Mouse (Mus musculus) stomach, postnatal 0 days (tissue): ENCODE results near the gene Gramd1b. TPM values are rescaled to one million over a fixed set of nuclear protein-coding genes. Genes with fewer than 3 reads are reported as not detected.

ENCODE experiments used
- ATAC-seq: fragments of 200-750 bp; cut with Nextera tagmentation; 2 replicates; pipeline ENCODE4 v1.8.0; 2017; ENCODE audit not compliant: low FRiP score, low TSS enrichment
- DNase-seq: peaks from one replicate; pipeline ENCODE4 v3.0.0-alpha.2; 2016; ENCODE audit warnings: low spot score
- H3K27ac ChIP-seq: fragments of 300-500 bp; sonication (generic); replicated peaks from 2 replicates; pipeline ENCODE4 v1.5.1; 2014; ENCODE audit warnings: mild to moderate bottlenecking, control low read depth
- H3K27me3 ChIP-seq: fragments of 300-500 bp; sonication (generic); 2 replicates; pipeline ENCODE4 v1.6.1; 2014; ENCODE audit warnings: low read length; ENCODE audit not compliant: control insufficient read depth, insufficient read depth
- H3K36me3 ChIP-seq: fragments of 300-500 bp; sonication (generic); 2 replicates; pipeline ENCODE4 v1.6.1; 2014; ENCODE audit warnings: low read length, mixed read lengths; ENCODE audit not compliant: control insufficient read depth, insufficient read depth
- H3K4me1 ChIP-seq: fragments of 300-500 bp; sonication (generic); replicated peaks from 2 replicates; pipeline ENCODE4 v1.6.1; 2014; ENCODE audit warnings: antibody characterized with exemption; ENCODE audit not compliant: control insufficient read depth, insufficient read depth
- H3K4me2 ChIP-seq: fragments of 300-500 bp; sonication (generic); replicated peaks from 2 replicates; pipeline ENCODE4 v1.6.1; 2014; ENCODE audit warnings: low read depth, mild to moderate bottlenecking, control low read depth, moderate library complexity
- H3K4me3 ChIP-seq: fragments of 300-500 bp; sonication (generic); 2 replicates; pipeline ENCODE4 v1.5.1; 2014; ENCODE audit warnings: low read depth, low read length, control low read depth
- H3K9ac ChIP-seq: fragments of 300-500 bp; sonication (generic); 2 replicates; pipeline ENCODE4 v1.6.1; 2014; ENCODE audit warnings: mild to moderate bottlenecking, low read length, control low read depth, mixed read lengths
- H3K9me3 ChIP-seq: fragments of 300-500 bp; sonication (generic); 2 replicates; pipeline ENCODE4 v1.6.1; 2016; ENCODE audit warnings: low read length; ENCODE audit not compliant: control insufficient read depth
- CTCF ChIP-seq: IDR thresholded peaks from 2 replicates; pipeline ENCODE4 v1.5.1; 2016; ENCODE audit warnings: antibody characterized with exemption, low read depth, mild to moderate bottlenecking, moderate library complexity
- EP300 ChIP-seq: optimal IDR thresholded peaks from 2 replicates; pipeline ENCODE3; 2016; ENCODE audit warnings: antibody characterized with exemption
- WGBS: fragments of 180-500 bp; shearing (Covaris S2); extraction: QIAGEN DNeasy Blood & Tissue Kit; methylation state at CpG from one replicate; pipeline ENCODE4 v1.1.7; 2014; 5-methylcytosine and 5-hydroxymethylcytosine counted together
- polyA plus RNA-seq: library from polyadenylated mRNA; unstranded; fragments of >200 nt; fragmentation: Nextera tagmentation; extraction: Ambion mirVana; gene quantifications from 2 replicates; pipeline ENCODE4 v1.2.1, GENCODE M21; 2015

Gene Gramd1b
- polyA plus RNA-seq, 1 experiment from 2014 or later = 1.8 TPM

DNA sequence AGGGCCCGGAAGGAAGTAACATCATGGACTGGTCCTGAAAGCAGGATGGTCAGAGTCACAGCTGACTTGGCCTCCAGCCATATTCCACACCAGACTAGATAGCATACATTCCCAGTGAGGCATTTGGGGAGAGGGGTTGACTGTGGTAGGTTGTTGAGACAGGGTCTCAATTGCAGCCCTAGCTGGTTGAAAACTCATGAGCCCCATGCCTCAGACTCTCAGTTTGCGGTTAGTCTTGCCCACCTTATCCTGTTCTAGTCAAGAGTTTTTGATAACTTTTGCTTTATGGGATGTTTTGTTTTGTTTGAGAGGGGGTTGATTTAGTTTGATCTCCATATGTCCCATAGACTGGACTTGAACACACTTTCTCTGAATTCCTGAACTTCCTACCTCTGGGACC is 103.5 kb downstream of the Gramd1b start:
- no peak for TF ChIP-seq EP300
- no peak for TF ChIP-seq CTCF
- Histone ChIP-seq H3K27ac (no peak overlapping the region), H3K9me3 (no peaks in the 10 kb centered on the region), H3K4me1 (no peaks in the 10 kb centered on the region), H3K9ac (no peak overlapping the region), H3K4me2 (no peak overlapping the region), H3K27me3 (no peaks in the 10 kb centered on the region), H3K36me3 (no peaks in the 10 kb centered on the region), H3K4me3 (no peak overlapping the region)
- 91% methylated on average over 2 of the region's 2 CpGs for WGBS
- no peak for DNase-seq
- no peak for ATAC-seq

DNA sequence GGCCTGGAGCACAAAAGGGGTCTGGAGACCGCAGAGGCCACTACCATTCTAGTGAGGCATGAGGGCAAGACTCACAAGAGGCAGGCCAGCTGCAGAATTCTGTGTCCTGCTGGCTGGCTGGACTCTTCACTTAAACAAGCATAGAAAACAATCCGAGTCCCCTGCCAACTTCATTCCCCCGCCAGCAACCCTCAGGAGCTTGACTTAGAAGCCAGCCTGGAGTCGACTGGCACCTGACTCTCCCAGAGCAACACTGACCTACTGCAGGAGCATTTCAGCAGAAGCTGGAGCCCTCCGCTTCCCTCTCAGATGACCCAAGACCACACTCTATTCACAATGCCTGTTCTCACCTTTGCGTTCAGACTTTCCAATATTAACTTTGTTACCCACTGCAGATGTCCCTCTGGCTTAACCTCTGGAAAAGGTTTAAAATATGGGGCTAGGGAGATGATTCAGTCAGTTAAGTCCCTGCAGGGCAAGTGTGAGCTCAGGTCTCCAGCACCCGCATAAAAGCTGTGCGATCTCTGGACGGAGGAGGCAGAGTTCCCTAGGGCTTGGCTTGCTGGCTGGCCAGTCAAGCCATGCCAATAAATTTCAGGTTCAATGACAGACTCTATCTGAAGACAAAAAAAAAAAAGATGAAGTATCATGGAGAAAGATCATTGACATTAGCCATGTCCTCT is 104.8 kb downstream of the Gramd1b start:
- Histone ChIP-seq H3K4me2 (no peak overlapping the region), H3K4me3 (no peak overlapping the region), H3K9ac (no peak overlapping the region), H3K9me3 (no peaks in the 10 kb centered on the region), H3K27ac (no peak overlapping the region), H3K4me1 (no peaks in the 10 kb centered on the region), H3K36me3 (no peaks in the 10 kb centered on the region), H3K27me3 (no peaks in the 10 kb centered on the region)
- no peak for ATAC-seq
- no peak for DNase-seq
- 90% methylated on average over 9 of the region's 9 CpGs for WGBS
- TF ChIP-seq CTCF = no peak
- no peak for TF ChIP-seq EP300

DNA sequence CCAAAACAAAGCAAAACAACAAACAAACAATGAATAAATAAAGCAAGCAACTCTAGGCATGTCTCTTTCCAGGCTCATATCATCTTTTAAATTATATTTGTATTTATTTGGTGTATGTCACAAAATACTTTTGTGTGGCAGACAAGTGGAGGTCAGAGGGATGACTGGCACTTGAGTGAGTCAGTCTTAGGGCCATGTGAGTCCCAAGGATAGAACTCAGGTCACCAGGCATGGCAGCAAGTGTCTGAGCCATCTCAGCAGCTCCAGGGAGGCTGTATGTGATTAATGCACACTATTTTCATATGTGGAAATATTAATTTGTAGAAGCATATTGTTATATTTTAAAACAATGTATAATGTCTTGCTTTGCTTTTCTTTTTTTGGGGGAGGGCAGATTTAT is 106.3 kb downstream of the Gramd1b start:
- no peak overlapping the region for H3K4me3 ChIP-seq
- no peaks in the 10 kb centered on the region for H3K27me3 ChIP-seq
- no peaks in the 10 kb centered on the region for H3K4me1 ChIP-seq
- no peak overlapping the region for H3K27ac ChIP-seq
- ATAC-seq = no peak
- no peak overlapping the region for H3K9ac ChIP-seq
- no peak for DNase-seq
- no peak overlapping the region for H3K4me2 ChIP-seq
- H3K36me3 ChIP-seq = no peaks in the 10 kb centered on the region
- no peak for TF ChIP-seq CTCF
- no peak for TF ChIP-seq EP300
- H3K9me3 ChIP-seq = no peaks in the 10 kb centered on the region

DNA sequence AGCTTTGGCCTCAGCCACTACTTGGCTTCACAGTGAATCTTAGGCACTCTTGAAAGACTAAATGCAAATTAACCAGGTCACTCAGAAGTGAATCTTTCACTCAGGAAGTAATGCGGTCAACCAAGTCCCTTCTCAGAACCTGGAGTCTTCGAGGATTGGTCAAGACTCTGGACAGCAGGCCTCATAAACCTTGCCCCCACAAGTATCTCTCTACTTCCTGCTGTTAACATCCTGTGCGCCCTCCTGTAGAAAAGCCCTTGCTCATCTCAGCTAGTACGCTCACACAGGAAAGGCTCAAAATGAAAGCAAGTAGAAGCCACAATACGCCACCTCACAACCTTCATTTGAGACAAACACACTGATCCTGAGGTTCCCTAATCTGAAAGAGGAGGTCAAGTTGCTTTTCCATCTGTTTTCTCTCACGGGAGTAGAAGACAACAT is 107.7 kb downstream of the Gramd1b start:
- Histone ChIP-seq H3K4me2 (no peak overlapping the region), H3K36me3 (no peaks in the 10 kb centered on the region), H3K4me3 (no peak overlapping the region), H3K9me3 (no peaks in the 10 kb centered on the region), H3K9ac (no peak overlapping the region), H3K27ac (no peak overlapping the region), H3K4me1 (no peaks in the 10 kb centered on the region), H3K27me3 (no peaks in the 10 kb centered on the region)
- WGBS = 84% methylated on average over 6 of the region's 6 CpGs
- ATAC-seq (no peak), DNase-seq (no peak)
- TF ChIP-seq EP300 = no peak
- TF ChIP-seq CTCF = no peak

DNA sequence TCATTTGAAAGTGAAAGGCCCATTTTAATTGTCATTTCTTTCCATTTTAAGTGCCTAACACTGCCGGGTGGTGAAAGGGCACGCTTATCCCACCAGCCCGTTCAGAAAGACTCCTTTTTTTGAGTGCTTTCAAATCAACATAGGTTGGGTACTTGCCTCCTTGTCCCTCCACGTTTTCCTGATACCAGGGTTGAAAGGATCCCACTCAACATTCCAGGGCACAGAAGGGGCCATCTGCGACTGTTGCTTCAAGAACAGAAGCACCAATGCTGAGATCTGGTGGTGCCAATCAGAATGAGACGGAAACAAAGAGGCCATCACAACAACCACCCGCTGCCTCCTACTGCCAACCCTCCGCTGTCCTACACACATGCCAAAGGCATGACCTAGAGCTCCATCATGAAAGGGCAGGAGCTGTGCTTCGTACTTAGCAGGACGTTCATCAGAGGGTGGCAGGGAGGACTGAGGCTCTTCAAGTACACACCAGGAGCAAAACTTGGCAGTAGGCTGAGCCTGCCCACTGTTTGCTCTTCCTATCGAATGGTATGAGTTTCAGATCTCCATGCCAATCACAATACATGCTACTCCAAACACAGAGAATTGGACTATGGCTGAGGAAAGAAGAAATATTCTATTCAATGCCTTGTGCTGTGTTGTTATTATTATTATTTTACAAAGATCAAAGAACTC is 108.7 kb downstream of the Gramd1b start:
- peak; percentile 33 for DNase-seq
- no peaks in the 10 kb centered on the region for H3K36me3 ChIP-seq
- H3K27me3 ChIP-seq = no peaks in the 10 kb centered on the region
- no peak overlapping the region for H3K27ac ChIP-seq
- H3K4me2 ChIP-seq = no peak overlapping the region
- H3K4me3 ChIP-seq = no peak overlapping the region
- H3K9me3 ChIP-seq = no peaks in the 10 kb centered on the region
- no peak for TF ChIP-seq EP300
- TF ChIP-seq CTCF = no peak
- no peak overlapping the region for H3K9ac ChIP-seq
- no peaks in the 10 kb centered on the region for H3K4me1 ChIP-seq
- 84% methylated on average over 11 of the region's 11 CpGs for WGBS
- peak; percentile 44; the same call in 1 of the 2 replicates for ATAC-seq

DNA sequence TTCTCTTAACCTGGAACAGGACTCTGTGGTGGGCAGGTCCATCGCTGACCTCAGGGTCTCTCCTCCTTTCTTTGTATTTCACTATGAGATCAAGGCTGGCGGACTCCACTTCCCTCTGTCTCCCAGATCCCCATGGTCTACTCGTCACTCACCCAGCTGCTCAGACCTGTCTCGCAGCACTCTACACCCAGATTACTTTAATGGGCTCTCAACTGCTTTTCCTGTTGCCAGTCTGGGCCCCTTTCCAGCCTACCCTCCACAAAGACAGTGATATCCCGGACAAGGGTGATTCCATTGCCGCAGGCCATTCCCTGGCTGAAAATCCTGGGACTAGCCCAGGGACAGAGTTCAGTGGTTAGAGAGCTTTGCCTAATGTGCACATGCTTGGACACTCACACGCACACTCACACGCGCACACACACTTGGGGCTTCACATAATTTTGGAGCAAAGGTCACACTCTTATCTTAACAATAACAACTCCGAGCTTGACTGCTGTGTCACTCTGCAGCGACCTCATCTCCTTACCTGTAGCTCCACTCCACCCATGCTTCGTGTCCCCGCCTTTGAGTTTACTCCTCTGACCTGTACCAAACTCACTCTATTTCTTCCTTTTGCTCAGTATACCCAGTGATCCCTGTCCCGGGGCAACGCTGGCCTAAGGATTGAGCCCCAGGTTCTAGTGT is 110.4 kb downstream of the Gramd1b start:
- H3K27ac ChIP-seq = no peak overlapping the region
- WGBS = 68% methylated on average over 15 of the region's 15 CpGs
- no peaks in the 10 kb centered on the region for H3K27me3 ChIP-seq
- H3K4me3 ChIP-seq = no peak overlapping the region
- no peaks in the 10 kb centered on the region for H3K9me3 ChIP-seq
- TF ChIP-seq EP300 (no peak), CTCF (no peak)
- H3K9ac ChIP-seq = no peak overlapping the region
- no peak for DNase-seq
- no peaks in the 10 kb centered on the region for H3K36me3 ChIP-seq
- no peak overlapping the region for H3K4me2 ChIP-seq
- H3K4me1 ChIP-seq = no peaks in the 10 kb centered on the region
- ATAC-seq = peak; percentile 86
